In genomic region chr1:184793163-184793876, GRCm38 (mm10) we compare ENCODE assay signal across 8 mouse cellular contexts. TPM values are rescaled to one million over a fixed set of nuclear protein-coding genes. Genes with fewer than 3 reads are reported as not detected.
DNase-seq lines count a peak whose midpoint lies in the region; ATAC-seq lines count a peak whose summit lies in the region.

No protein-coding gene starts in this region.

- no peak overlapping the region for H3K9ac ChIP-seq in forebrain, embryonic 12.5 days
- peak overlapping the region; percentile 22; the same call in 1 of the 2 replicates for H3K9ac ChIP-seq in hindbrain, embryonic 16.5 days (ENCODE audit: low read depth, low read length)
- H3K9ac ChIP-seq in liver, embryonic 12.5 days, result no peak overlapping the region

- H3K27ac ChIP-seq in forebrain, embryonic 12.5 days, result no peak overlapping the region
- no peak overlapping the region for H3K27ac ChIP-seq in hindbrain, embryonic 16.5 days (ENCODE audit: low read depth, low read length)
- H3K27ac ChIP-seq in liver, embryonic 12.5 days, result no peak overlapping the region

- H3K9me3 ChIP-seq in forebrain, embryonic 12.5 days, result no peaks in the 10 kb centered on the region
- no peaks in the 10 kb centered on the region for H3K9me3 ChIP-seq in hindbrain, embryonic 16.5 days (ENCODE audit: control insufficient read depth, low read length)
- no peaks in the 10 kb centered on the region for H3K9me3 ChIP-seq in liver, embryonic 12.5 days (replicated peaks)

- 21% methylated on average over 27 of the region's 27 CpGs for WGBS in forebrain, embryonic 12.5 days
- WGBS in hindbrain, embryonic 16.5 days, result 21% methylated on average over 27 of the region's 27 CpGs
- WGBS in liver, embryonic 12.5 days (ENCODE audit: insufficient replicate concordance), result 19% methylated on average over 27 of the region's 27 CpGs

- peak; percentile 7 to 18 for DNase-seq in cerebellum, adult 18-20 months
- no peak for DNase-seq in cerebellum, adult 8-10 months
- DNase-seq in ZHBTc4 (ENCODE audit: low read depth, low spot score), result peak; percentile 83
- peak; percentile 58 for DNase-seq in neural tube, embryonic 10.5 days (ENCODE audit: extremely low spot score, low spot score)
- peak; percentile 86 for DNase-seq in thymus, postnatal 0 days (ENCODE audit: low spot score)

- H3K4me3 ChIP-seq in forebrain, embryonic 12.5 days (replicated peaks), result no peak overlapping the region
- no peak overlapping the region for H3K4me3 ChIP-seq in hindbrain, embryonic 16.5 days (ENCODE audit: low read length)
- H3K4me3 ChIP-seq in liver, embryonic 12.5 days, result no peak overlapping the region

- H3K4me1 ChIP-seq in forebrain, embryonic 12.5 days, result 0 out of 2 replicates have a peak, but pooled peaks cover 6% of the 10 kb centered on the region
- peaks cover 4% of the 10 kb centered on the region; the same call in 1 of the 2 replicates for H3K4me1 ChIP-seq in hindbrain, embryonic 16.5 days (ENCODE audit: control insufficient read depth, insufficient read depth, low read depth, low read length)
- no peaks in the 10 kb centered on the region for H3K4me1 ChIP-seq in liver, embryonic 12.5 days

- no peaks in the 10 kb centered on the region for H3K36me3 ChIP-seq in forebrain, embryonic 12.5 days (replicated peaks)
- H3K36me3 ChIP-seq in hindbrain, embryonic 16.5 days (ENCODE audit: control insufficient read depth, insufficient read depth, low read length), result no peaks in the 10 kb centered on the region
- no peaks in the 10 kb centered on the region for H3K36me3 ChIP-seq in liver, embryonic 12.5 days

- peak; percentile 23; the same call in 1 of the 2 replicates for ATAC-seq in forebrain, embryonic 12.5 days (ENCODE audit: low FRiP score)
- ATAC-seq in hindbrain, embryonic 16.5 days, result no peak
- ATAC-seq in liver, embryonic 12.5 days, result peak; percentile 69

- peaks cover 11% of the 10 kb centered on the region; the same call in 1 of the 2 replicates for H3K27me3 ChIP-seq in forebrain, embryonic 12.5 days
- H3K27me3 ChIP-seq in hindbrain, embryonic 16.5 days (replicated peaks; ENCODE audit: control insufficient read depth, insufficient read depth, low read length), result peaks cover 3% of the 10 kb centered on the region; the same call in 1 of the 2 replicates
- 0 out of 2 replicates have a peak, but pooled peaks cover 4% of the 10 kb centered on the region for H3K27me3 ChIP-seq in liver, embryonic 12.5 days (replicated peaks)

- H3K4me2 ChIP-seq in forebrain, embryonic 12.5 days, result peak overlapping the region; percentile 9; the same call in 1 of the 2 replicates
- H3K4me2 ChIP-seq in hindbrain, embryonic 16.5 days (ENCODE audit: low read length), result peak overlapping the region; percentile 14
- peak overlapping the region; percentile 36 for H3K4me2 ChIP-seq in liver, embryonic 12.5 days

RNA-seq across cellular contexts. Expression of gene Marc1, which starts 17.8 kb away (rescaled TPM):
- polyA plus RNA-seq in forebrain, embryonic 12.5 days (2016; fragmentation: Nextera tagmentation; extraction: Ambion mirVana), result 0.11 TPM in 1 of 2 replicates, not detected in the other
- polyA plus RNA-seq in hindbrain, embryonic 16.5 days (2015; fragmentation: Nextera tagmentation; extraction: Ambion mirVana), result 0.24 and 0.30 TPM in 2 replicates
- polyA plus RNA-seq in liver, embryonic 12.5 days (2016; fragmentation: Nextera tagmentation; extraction: Ambion mirVana), result 7.2 and 7.3 TPM in 2 replicates
- 1.7 and 2.0 TPM in 2 replicates for polyA plus RNA-seq in thymus, postnatal 0 days (2015; fragmentation: Nextera tagmentation; extraction: Ambion mirVana)

RNA-seq across cellular contexts. Expression of gene Marc2, which starts 52.9 kb away (rescaled TPM):
- polyA plus RNA-seq in forebrain, embryonic 12.5 days (2016; fragmentation: Nextera tagmentation; extraction: Ambion mirVana), result 89.0 and 98.1 TPM in 2 replicates
- 121 and 129 TPM in 2 replicates for polyA plus RNA-seq in hindbrain, embryonic 16.5 days (2015; fragmentation: Nextera tagmentation; extraction: Ambion mirVana)
- polyA plus RNA-seq in liver, embryonic 12.5 days (2016; fragmentation: Nextera tagmentation; extraction: Ambion mirVana), result 171 and 178 TPM in 2 replicates
- 237 and 272 TPM in 2 replicates for polyA plus RNA-seq in thymus, postnatal 0 days (2015; fragmentation: Nextera tagmentation; extraction: Ambion mirVana)
